ENCODE assay signal across 7 mouse cellular contexts in genomic region chr13:60603252-60603562, GRCm38 (mm10). TPM values are rescaled to one million over a fixed set of nuclear protein-coding genes. Genes with fewer than 3 reads are reported as not detected.
DNase-seq lines count a peak whose midpoint lies in the region; ATAC-seq and TF ChIP-seq lines count a peak whose summit lies in the region.

No protein-coding gene starts in this region.

- H3K27ac ChIP-seq in lung, postnatal 0 days (ENCODE audit: low read length) = peak overlapping the region; percentile 94
- H3K27ac ChIP-seq in forebrain, embryonic 16.5 days (ENCODE audit: low read length) = peak overlapping the region; percentile 96; the same call in 1 of the 2 replicates
- no peak overlapping the region for H3K27ac ChIP-seq in liver, embryonic 11.5 days (ENCODE audit: low read depth, low read length)
- no peak overlapping the region for H3K27ac ChIP-seq in stomach, postnatal 0 days (replicated peaks)

- H3K4me2 ChIP-seq in lung, postnatal 0 days (replicated peaks; ENCODE audit: low read depth, low read length) = peak overlapping the region; percentile 81
- peak overlapping the region; percentile 72 for H3K4me2 ChIP-seq in forebrain, embryonic 16.5 days (ENCODE audit: low read length)
- peak overlapping the region; percentile 94 for H3K4me2 ChIP-seq in liver, embryonic 11.5 days
- peak overlapping the region; percentile 97 for H3K4me2 ChIP-seq in stomach, postnatal 0 days (replicated peaks; ENCODE audit: low read depth)

- no peak for TF ChIP-seq CTCF in lung, postnatal 0 days (IDR thresholded peaks at IDR 0.05)
- TF ChIP-seq CTCF in stomach, postnatal 0 days (IDR thresholded peaks at IDR 0.05; ENCODE audit: low read depth) = no peak

- no peak for ATAC-seq in lung, postnatal 0 days
- ATAC-seq in forebrain, embryonic 16.5 days = no peak
- ATAC-seq in liver, embryonic 11.5 days (replicated peaks; ENCODE audit: low FRiP score) = no peak
- no peak for ATAC-seq in stomach, postnatal 0 days (ENCODE audit: low FRiP score, low TSS enrichment)

- peak; percentile 60 for DNase-seq in lung, postnatal 0 days (ENCODE audit: low spot score)
- no peak for DNase-seq in lung, postnatal 36 days
- no peak for DNase-seq in liver, embryonic 11.5 days (ENCODE audit: low spot score)
- no peak for DNase-seq in stomach, postnatal 0 days (ENCODE audit: low spot score)
- DNase-seq in spleen, adult 12 weeks (ENCODE audit: low spot score) = no peak
- no peak for DNase-seq in testis, postnatal 10 days (ENCODE audit: low spot score)

- H3K36me3 ChIP-seq in lung, postnatal 0 days (ENCODE audit: insufficient read depth, low read length) = peaks cover 5% of the 10 kb centered on the region; the same call in 1 of the 2 replicates
- no peaks in the 10 kb centered on the region for H3K36me3 ChIP-seq in forebrain, embryonic 16.5 days (ENCODE audit: control insufficient read depth, insufficient read depth)
- H3K36me3 ChIP-seq in liver, embryonic 11.5 days (ENCODE audit: control insufficient read depth, insufficient read depth, low read length) = 0 out of 2 replicates have a peak, but pooled peaks cover 2% of the 10 kb centered on the region
- H3K36me3 ChIP-seq in stomach, postnatal 0 days (ENCODE audit: control insufficient read depth, insufficient read depth, low read length) = no peaks in the 10 kb centered on the region

- no peaks in the 10 kb centered on the region for H3K27me3 ChIP-seq in lung, postnatal 0 days (replicated peaks; ENCODE audit: insufficient read depth, low read length)
- no peaks in the 10 kb centered on the region for H3K27me3 ChIP-seq in forebrain, embryonic 16.5 days (replicated peaks; ENCODE audit: control insufficient read depth, insufficient read depth, low read length)
- no peaks in the 10 kb centered on the region for H3K27me3 ChIP-seq in liver, embryonic 11.5 days (replicated peaks; ENCODE audit: control insufficient read depth, insufficient read depth, low read length)
- H3K27me3 ChIP-seq in stomach, postnatal 0 days (ENCODE audit: control insufficient read depth, insufficient read depth, low read length) = no peaks in the 10 kb centered on the region

- H3K4me3 ChIP-seq in lung, postnatal 0 days (ENCODE audit: low read depth, low read length) = peak overlapping the region; percentile 92
- H3K4me3 ChIP-seq in forebrain, embryonic 16.5 days (replicated peaks; ENCODE audit: low read length) = peak overlapping the region; percentile 64
- H3K4me3 ChIP-seq in liver, embryonic 11.5 days (ENCODE audit: low read depth, low read length) = peak overlapping the region; percentile 69
- peak overlapping the region; percentile 82; the same call in 1 of the 2 replicates for H3K4me3 ChIP-seq in stomach, postnatal 0 days (ENCODE audit: low read depth, low read length)

- WGBS in lung, postnatal 0 days = 33% methylated on average over 5 of the region's 5 CpGs
- WGBS in forebrain, embryonic 16.5 days = 17% methylated on average over 5 of the region's 5 CpGs
- 75% methylated on average over 5 of the region's 5 CpGs for WGBS in liver, embryonic 11.5 days
- 46% methylated on average over 5 of the region's 5 CpGs for WGBS in stomach, postnatal 0 days

- peak overlapping the region; percentile 93 for H3K9ac ChIP-seq in lung, postnatal 0 days (replicated peaks; ENCODE audit: low read depth)
- H3K9ac ChIP-seq in forebrain, embryonic 16.5 days (replicated peaks; ENCODE audit: low read depth, low read length) = peak overlapping the region; percentile 98
- 0 out of 2 replicates have a peak overlapping the region, but pooled peaks have one; percentile 27 for H3K9ac ChIP-seq in liver, embryonic 11.5 days (ENCODE audit: low read depth, low read length)
- H3K9ac ChIP-seq in stomach, postnatal 0 days (ENCODE audit: low read length) = peak overlapping the region; percentile 27; the same call in 1 of the 2 replicates

- TF ChIP-seq EP300 in lung, postnatal 0 days (IDR thresholded peaks at IDR 0.05) = no peak
- no peak for TF ChIP-seq EP300 in stomach, postnatal 0 days (optimal IDR thresholded peaks at IDR 0.05)

- H3K4me1 ChIP-seq in lung, postnatal 0 days (ENCODE audit: insufficient read depth, low read depth, low read length) = peaks cover 4% of the 10 kb centered on the region; the same call in 1 of the 2 replicates
- H3K4me1 ChIP-seq in forebrain, embryonic 16.5 days (replicated peaks; ENCODE audit: control insufficient read depth, insufficient read depth, low read length) = peaks cover 22% of the 10 kb centered on the region
- H3K4me1 ChIP-seq in liver, embryonic 11.5 days (replicated peaks; ENCODE audit: control insufficient read depth, insufficient read depth, low read length) = peaks cover 7% of the 10 kb centered on the region
- H3K4me1 ChIP-seq in stomach, postnatal 0 days (replicated peaks; ENCODE audit: control insufficient read depth, insufficient read depth) = no peaks in the 10 kb centered on the region; the same call in 1 of the 2 replicates

- H3K9me3 ChIP-seq in lung, postnatal 0 days (ENCODE audit: low read length) = no peaks in the 10 kb centered on the region
- no peaks in the 10 kb centered on the region for H3K9me3 ChIP-seq in forebrain, embryonic 16.5 days (ENCODE audit: control insufficient read depth, low read length)
- H3K9me3 ChIP-seq in liver, embryonic 11.5 days (ENCODE audit: control insufficient read depth, low read length) = no peaks in the 10 kb centered on the region
- no peaks in the 10 kb centered on the region for H3K9me3 ChIP-seq in stomach, postnatal 0 days (ENCODE audit: control insufficient read depth, low read length)

RNA-seq across cellular contexts. Expression of gene Dapk1, which starts 1.5 kb away (rescaled TPM):
- polyA plus RNA-seq in lung, postnatal 0 days (2015; fragmentation: Nextera tagmentation; extraction: Ambion mirVana) = 44.0 and 48.7 TPM in 2 replicates
- polyA plus RNA-seq in forebrain, embryonic 16.5 days (2015; fragmentation: Nextera tagmentation; extraction: Ambion mirVana) = 59.8 and 61.4 TPM in 2 replicates
- 16.4 TPM in 2 replicates for polyA plus RNA-seq in liver, embryonic 11.5 days (2014; fragmentation: Nextera tagmentation; extraction: Ambion mirVana)
- polyA plus RNA-seq in stomach, postnatal 0 days (2015; fragmentation: Nextera tagmentation; extraction: Ambion mirVana) = 4.8 and 5.4 TPM in 2 replicates

Comparison
In these comparisons a context has a peak if more than half of its experiments do, and no peak if none do; other contexts are left out.
1. H3K27ac ChIP-seq: peak in lung, postnatal 0 days (single experiment) and forebrain, embryonic 16.5 days (single experiment); none in liver, embryonic 11.5 days (single experiment) and stomach, postnatal 0 days (single experiment).
2. H3K9ac ChIP-seq: peak in every context shown above with its lines; median percentile 98 in forebrain, embryonic 16.5 days; 93 in lung, postnatal 0 days; 27 in liver, embryonic 11.5 days; 27 in stomach, postnatal 0 days.
3. Peak in every context shown above with its lines, with median percentiles within 50 percentile points of each other: H3K4me2 ChIP-seq and H3K4me3 ChIP-seq.